Mouse (Mus musculus) limb, embryonic 14.5 days (tissue): ENCODE data around the gene Akap13. TPM values are rescaled to one million over a fixed set of nuclear protein-coding genes. Genes with fewer than 3 reads are reported as not detected.

Source experiments
- ATAC-seq: fragments of 200-750 bp; cut with Nextera tagmentation; 2 replicates; pipeline ENCODE4 v1.8.0; 2017; ENCODE audit warnings: low read depth, moderate number of reproducible peaks, moderate TSS enrichment; ENCODE audit not compliant: low FRiP score
- DNase-seq: peaks from one replicate; pipeline ENCODE4 v3.0.0-alpha.2; 2015; ENCODE audit warnings: low spot score
- H3K27ac ChIP-seq: fragments of 300-500 bp; sonication (generic); replicated peaks from 2 replicates; pipeline ENCODE4 v1.5.1; 2014; ENCODE audit warnings: low read depth, mild to moderate bottlenecking, low read length, moderate library complexity, mixed read lengths
- H3K27me3 ChIP-seq: fragments of 300-500 bp; sonication (generic); 2 replicates; pipeline ENCODE4 v1.6.1; 2014; ENCODE audit warnings: low read length, mixed read lengths; ENCODE audit not compliant: control insufficient read depth, insufficient read depth
- H3K36me3 ChIP-seq: fragments of 300-500 bp; sonication (generic); 2 replicates; pipeline ENCODE4 v1.6.1; 2014; ENCODE audit warnings: mild to moderate bottlenecking, low read length, moderate library complexity, mixed read lengths; ENCODE audit not compliant: control insufficient read depth, insufficient read depth
- H3K4me1 ChIP-seq: fragments of 300-500 bp; sonication (generic); 2 replicates; pipeline ENCODE4 v1.6.1; 2014; ENCODE audit warnings: antibody characterized with exemption, low read length, mixed read lengths; ENCODE audit not compliant: control insufficient read depth, insufficient read depth
- H3K4me2 ChIP-seq: fragments of 300-500 bp; sonication (generic); replicated peaks from 2 replicates; pipeline ENCODE4 v1.6.1; 2014; ENCODE audit warnings: low read depth, mild to moderate bottlenecking, low read length, moderate library complexity; ENCODE audit not compliant: severe bottlenecking
- H3K4me3 ChIP-seq: fragments of 300-500 bp; sonication (generic); replicated peaks from 2 replicates; pipeline ENCODE4 v1.5.1; 2014; ENCODE audit warnings: low read length
- H3K9ac ChIP-seq: fragments of 300-500 bp; sonication (generic); 2 replicates; pipeline ENCODE4 v1.6.1; 2014; ENCODE audit warnings: mild to moderate bottlenecking, low read depth, low read length, moderate library complexity; ENCODE audit not compliant: severe bottlenecking
- H3K9me3 ChIP-seq: fragments of 300-500 bp; sonication (generic); 2 replicates; pipeline ENCODE4 v1.6.1; 2016; ENCODE audit warnings: low read length; ENCODE audit not compliant: control insufficient read depth
- POLR2A ChIP-seq: fragments of 200-500 bp; IDR thresholded peaks from 2 replicates; pipeline ENCODE4 v1.8.0; 2012; ENCODE audit warnings: inconsistent platforms, mild to moderate bottlenecking, moderate library complexity, borderline replicate concordance; ENCODE audit not compliant: insufficient read depth, insufficient read length; ENCODE audit errors: extremely low read depth
- WGBS: fragments of 180-500 bp; shearing (Covaris S2); extraction: QIAGEN DNeasy Blood & Tissue Kit; methylation state at CpG from one replicate; pipeline ENCODE4 v1.1.7; 2014; 5-methylcytosine and 5-hydroxymethylcytosine counted together
- polyA plus RNA-seq, 2 experiments: library from polyadenylated mRNA; depleted of rRNA in 1 of 2; stranded (reverse) in 1 of 2; unstranded in 1 of 2; fragments of >200 nt; fragmentation: Nextera tagmentation in 1 of 2; extraction: Ambion mirVana in 1 of 2; gene quantifications; 2 replicates each; pipeline versions ENCODE4 v1.2.1 to v1.2.3; 2012 to 2014

Akap13 gene
- polyA plus RNA-seq, 2 experiments: 18.7 to 51.4 TPM

DNA sequence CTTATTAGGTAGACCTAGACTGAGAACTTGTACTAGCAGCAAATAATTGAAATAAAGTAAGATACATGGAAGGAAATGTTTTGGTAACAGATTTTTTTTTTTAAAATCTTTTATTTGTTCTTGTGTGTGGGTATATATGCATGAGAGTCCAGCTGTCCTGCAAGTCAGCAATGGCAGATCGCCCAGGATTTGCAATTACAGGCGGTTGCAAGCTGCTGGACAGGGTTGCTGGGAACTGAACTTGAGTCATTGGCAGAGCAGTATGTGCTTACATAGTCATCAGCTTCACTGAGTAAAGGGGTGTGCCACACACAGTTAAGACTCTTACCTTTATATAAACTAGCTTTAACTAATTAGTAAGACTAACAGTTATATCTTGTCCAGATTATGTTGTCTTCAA, 105.2 kb downstream of the Akap13 start:
- H3K9me3 ChIP-seq: no peaks in the 10 kb centered on the region
- H3K27ac ChIP-seq: no peak overlapping the region
- ATAC-seq (no peak), DNase-seq (no peak)
- WGBS: 93% methylated on average over 2 of the region's 2 CpGs
- no peaks in the 10 kb centered on the region for H3K36me3 ChIP-seq
- H3K9ac ChIP-seq: no peak overlapping the region
- no peak overlapping the region for H3K4me2 ChIP-seq
- H3K4me1 ChIP-seq: peaks cover 17% of the 10 kb centered on the region
- TF ChIP-seq POLR2A: no peak
- no peaks in the 10 kb centered on the region for H3K27me3 ChIP-seq
- no peak overlapping the region for H3K4me3 ChIP-seq

DNA sequence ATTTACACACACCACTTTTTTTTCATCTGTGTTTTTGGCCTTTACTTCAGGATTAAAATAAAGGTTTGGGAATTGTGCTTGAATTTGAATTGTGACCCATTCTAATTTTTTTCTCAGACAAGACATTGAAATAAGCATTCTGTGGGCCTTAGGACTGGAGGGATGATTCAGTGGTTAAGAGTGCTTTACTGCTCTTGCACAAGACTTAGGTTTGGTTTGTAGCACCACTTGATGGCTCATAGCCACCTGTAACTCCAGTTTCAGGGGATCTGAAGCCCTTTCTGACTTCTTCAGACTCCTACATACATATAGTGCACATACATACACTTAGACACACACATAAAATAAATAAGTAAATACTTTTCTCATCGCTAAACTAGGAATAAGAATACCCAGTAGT, 105.8 kb downstream of the Akap13 start:
- Histone ChIP-seq H3K27me3 (no peaks in the 10 kb centered on the region), H3K4me3 (no peak overlapping the region), H3K9me3 (no peaks in the 10 kb centered on the region), H3K27ac (no peak overlapping the region), H3K4me1 (peaks cover 17% of the 10 kb centered on the region), H3K36me3 (no peaks in the 10 kb centered on the region), H3K4me2 (no peak overlapping the region), H3K9ac (no peak overlapping the region)
- TF ChIP-seq POLR2A: no peak
- WGBS: 97% methylated on average over 1 of the region's 1 CpGs
- DNase-seq (no peak), ATAC-seq (no peak)

DNA sequence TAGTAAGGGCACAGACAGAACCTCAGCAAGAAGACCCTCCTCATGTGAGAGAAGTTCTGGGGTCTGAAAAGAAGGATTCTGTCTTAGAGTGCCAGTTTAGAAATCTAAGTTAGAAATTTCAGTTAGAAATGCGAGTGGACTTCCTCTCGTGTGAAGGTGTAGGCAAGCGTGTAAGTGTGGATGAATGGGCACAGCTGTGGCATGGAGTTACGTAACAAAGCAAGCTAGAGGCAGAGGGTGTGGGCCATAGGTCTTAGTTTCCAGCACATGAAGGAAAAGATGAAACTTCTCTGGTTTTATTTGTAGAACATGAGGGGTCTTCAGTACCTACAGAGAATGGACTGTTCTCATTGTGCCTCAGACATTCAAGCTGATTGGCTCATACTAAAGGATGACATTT, 112.9 kb downstream of the Akap13 start:
- WGBS: 92% methylated on average over 4 of the region's 4 CpGs
- H3K9me3 ChIP-seq: no peaks in the 10 kb centered on the region
- H3K27me3 ChIP-seq: no peaks in the 10 kb centered on the region
- ATAC-seq (no peak), DNase-seq (no peak)
- H3K4me3 ChIP-seq: no peak overlapping the region
- no peak for TF ChIP-seq POLR2A
- H3K36me3 ChIP-seq: no peaks in the 10 kb centered on the region
- H3K4me1 ChIP-seq: no peaks in the 10 kb centered on the region
- no peak overlapping the region for H3K9ac ChIP-seq
- H3K4me2 ChIP-seq: no peak overlapping the region
- H3K27ac ChIP-seq: no peak overlapping the region

DNA sequence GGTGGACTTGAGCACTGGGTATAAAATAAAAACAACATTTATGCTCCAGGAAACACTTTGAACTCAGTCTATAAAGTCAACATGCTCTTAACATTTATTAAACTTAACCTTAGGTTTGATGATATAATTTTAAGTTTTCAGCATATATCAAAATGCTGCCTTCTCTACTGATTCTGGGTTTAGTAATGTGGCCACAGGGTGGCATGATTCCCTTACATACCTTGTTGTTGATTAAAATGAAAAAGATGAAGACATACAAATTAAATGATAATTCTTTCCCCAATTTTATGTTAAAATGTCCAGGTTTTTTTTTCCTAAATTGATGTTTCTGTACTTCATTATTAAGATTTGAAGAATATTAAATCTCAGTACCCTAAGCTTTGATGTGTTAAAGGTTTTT, 113.5 kb downstream of the Akap13 start:
- Histone ChIP-seq H3K4me2 (no peak overlapping the region), H3K36me3 (no peaks in the 10 kb centered on the region), H3K27ac (no peak overlapping the region), H3K27me3 (no peaks in the 10 kb centered on the region), H3K4me3 (no peak overlapping the region), H3K4me1 (no peaks in the 10 kb centered on the region), H3K9me3 (no peaks in the 10 kb centered on the region), H3K9ac (no peak overlapping the region)
- ATAC-seq: no peak
- no peak for TF ChIP-seq POLR2A
- DNase-seq: no peak

DNA sequence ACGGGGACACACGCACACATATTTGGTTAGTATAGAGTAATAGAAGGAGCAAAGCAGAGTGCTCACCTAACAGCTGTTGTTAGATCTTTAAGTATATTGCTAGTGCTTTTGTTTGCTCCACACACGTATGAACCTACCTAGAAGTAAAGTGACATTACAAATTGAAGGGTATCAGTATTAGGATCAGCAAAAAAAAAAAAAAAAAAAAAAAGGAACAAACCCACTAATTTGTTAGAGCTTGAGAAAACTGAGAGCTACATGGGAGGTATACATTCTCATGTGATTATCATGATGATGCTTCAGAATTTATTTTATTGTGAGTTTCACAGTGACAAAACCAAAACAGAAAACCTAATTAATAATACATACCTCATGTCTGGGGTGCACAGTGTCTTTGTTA, 114.9 kb downstream of the Akap13 start:
- H3K27me3 ChIP-seq: no peaks in the 10 kb centered on the region
- 93% methylated on average over 3 of the region's 3 CpGs for WGBS
- H3K4me1 ChIP-seq: peaks cover 5% of the 10 kb centered on the region
- no peaks in the 10 kb centered on the region for H3K36me3 ChIP-seq
- ATAC-seq (no peak), DNase-seq (no peak)
- no peak overlapping the region for H3K4me3 ChIP-seq
- no peaks in the 10 kb centered on the region for H3K9me3 ChIP-seq
- no peak overlapping the region for H3K9ac ChIP-seq
- no peak overlapping the region for H3K4me2 ChIP-seq
- H3K27ac ChIP-seq: no peak overlapping the region
- no peak for TF ChIP-seq POLR2A

DNA sequence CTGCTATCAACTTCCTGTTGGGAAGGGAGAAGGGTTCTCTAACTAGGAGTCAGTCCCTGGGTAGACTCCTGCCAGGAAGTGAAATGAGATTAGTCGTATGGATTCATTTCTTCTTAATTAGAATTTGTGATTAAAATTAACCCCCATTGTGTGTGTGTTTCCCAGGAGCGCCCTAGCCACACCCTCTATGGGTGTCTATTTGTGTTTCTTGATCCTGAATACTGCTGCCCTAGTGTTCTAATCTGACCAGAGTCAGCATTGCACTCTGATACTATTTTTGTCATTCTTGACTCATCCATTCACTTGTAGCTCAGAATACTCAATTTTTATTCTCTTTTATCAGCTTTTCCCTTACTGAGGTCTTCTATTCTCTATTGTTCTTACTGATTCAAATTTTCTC, 115.7 kb downstream of the Akap13 start:
- no peaks in the 10 kb centered on the region for H3K27me3 ChIP-seq
- H3K9ac ChIP-seq: no peak overlapping the region
- no peak for TF ChIP-seq POLR2A
- DNase-seq: no peak
- H3K9me3 ChIP-seq: no peaks in the 10 kb centered on the region
- H3K4me2 ChIP-seq: no peak overlapping the region
- no peak overlapping the region for H3K4me3 ChIP-seq
- H3K36me3 ChIP-seq: no peaks in the 10 kb centered on the region
- H3K4me1 ChIP-seq: peaks cover 13% of the 10 kb centered on the region
- ATAC-seq: no peak
- WGBS: 82% methylated on average over 2 of the region's 2 CpGs
- no peak overlapping the region for H3K27ac ChIP-seq
